Mouse (Mus musculus) embryo, embryonic 10.5 days (tissue): ENCODE results near the gene Helz.

Experiments used
- DNase-seq: peaks from one replicate; pipeline ENCODE4 v3.0.0-alpha.2; 2015; ENCODE audit warnings: low spot score

Gene Helz

GRCm38 (mm10) chr11:107724603-107725002 is 176.9 kb downstream of the Helz start:
- no peak for DNase-seq

- DNase-seq = no peak
Measured at GRCm38 (mm10) chr11:107728073-107728863, 180.5 kb downstream of the Helz start.

DNA sequence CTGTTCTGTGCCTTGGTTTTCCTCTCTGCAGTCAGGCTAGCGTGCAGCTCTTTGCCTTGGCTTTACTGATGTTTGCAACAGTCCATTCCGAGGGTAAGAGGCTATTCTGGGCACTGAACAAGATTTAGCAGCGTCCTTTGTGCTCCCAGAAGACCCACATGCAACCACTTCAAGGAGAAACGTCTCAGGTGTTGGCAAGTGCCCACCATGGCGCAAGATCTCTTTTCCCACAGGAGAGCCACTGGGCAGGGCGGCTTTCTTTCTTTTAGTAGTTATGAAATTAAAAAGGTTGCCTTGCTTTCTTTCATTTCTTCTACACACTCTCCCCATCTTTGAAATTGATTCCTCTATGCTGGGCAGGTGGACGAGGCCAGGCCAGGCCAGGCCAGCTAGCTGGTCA is 181.4 kb downstream of the Helz start:
- DNase-seq = no peak

DNA sequence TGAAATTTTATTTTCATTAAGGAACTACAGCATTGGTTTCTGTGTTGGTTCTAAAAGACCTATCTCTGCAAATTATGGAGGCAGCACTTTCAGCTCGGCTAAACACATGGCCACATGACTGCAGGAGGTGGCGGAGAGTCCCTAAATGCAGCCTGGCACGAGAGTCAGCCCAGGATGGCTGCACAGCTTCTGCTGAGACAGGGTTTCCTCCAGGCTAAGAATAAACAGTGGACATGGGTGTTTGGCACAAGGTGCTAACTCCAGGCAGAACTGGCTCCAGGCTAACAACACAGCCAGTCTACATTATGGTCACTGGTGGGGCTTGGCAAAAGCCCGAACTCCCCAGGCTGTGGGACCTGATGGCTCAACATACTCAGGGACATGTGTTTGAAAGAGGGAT is 183.2 kb downstream of the Helz start:
- no peak for DNase-seq

DNA sequence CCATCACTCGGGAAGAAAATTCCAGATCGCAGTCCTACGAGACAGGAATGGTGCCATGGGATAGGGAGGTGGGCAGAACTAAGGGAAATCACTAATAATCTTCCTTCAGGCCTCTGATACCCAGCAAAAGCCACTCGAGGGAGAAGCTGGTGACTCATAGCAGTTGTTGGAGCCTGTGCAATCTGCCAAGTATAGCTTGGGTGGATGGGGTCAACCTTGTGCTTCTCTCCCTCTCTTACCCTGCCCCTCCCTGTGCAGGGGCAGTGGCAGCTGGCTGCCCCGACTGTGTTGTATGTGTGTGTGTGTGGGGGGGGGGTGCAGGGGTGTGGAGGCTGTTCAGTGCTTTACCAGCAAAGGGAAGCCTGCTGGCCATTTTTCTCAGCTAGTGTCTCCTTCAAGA is 183.8 kb downstream of the Helz start:
- no peak for DNase-seq

- DNase-seq = no peak
Measured at GRCm38 (mm10) chr11:107734133-107734532, 186.4 kb downstream of the Helz start.

DNA sequence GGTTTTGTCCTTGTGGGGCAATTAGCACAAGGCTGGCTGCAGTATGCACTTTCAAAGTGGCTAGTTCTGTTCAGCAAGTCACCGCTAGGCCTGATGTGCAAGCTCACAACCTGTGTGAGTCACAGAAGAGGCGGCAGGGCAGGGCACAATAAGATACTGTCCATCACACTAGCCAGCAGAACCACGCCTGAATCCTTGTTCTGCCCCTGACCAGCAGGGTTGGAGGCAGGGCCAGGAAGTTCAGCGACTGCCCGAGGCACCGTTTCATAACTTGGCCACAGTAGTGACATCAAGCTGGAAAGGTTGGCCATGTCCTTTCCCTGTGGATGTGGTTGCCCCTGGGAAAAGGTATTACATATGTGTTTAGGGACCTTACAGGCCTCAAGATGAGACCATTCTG is 190.2 kb downstream of the Helz start:
- DNase-seq = no peak

DNA sequence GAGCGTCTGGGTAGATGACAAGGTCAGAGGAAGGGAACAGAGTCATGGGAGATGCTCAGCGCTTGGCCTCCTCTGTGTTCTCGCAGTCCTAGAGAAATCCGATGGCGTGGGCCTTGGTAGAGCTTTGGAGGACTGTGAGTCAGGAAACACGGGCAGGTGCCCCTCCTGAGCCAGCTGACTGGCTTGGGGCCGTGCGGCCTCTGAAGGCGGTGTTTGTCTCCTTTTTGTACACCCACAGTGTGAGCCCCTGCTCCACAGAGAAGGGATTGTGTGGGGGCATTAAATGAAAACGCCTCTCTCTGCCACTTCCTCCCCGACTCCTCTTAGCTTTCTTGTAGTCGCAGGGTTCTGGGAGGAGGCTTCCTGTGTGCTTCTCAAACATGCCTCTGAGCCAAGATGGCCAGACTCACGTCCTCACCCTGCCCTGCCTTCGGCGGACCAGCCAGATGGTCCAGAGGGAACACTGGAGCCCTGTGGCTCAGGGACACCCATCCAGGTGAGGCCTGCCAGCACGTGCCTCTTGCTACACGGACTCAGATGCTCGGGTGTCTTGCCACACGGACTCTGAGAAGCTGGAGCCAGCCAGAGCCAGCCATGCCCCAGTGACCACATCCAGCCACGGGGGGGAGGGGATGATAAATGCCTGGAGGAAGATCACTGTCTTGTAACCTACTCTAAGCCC is 190.8 kb downstream of the Helz start:
- DNase-seq = no peak

DNA sequence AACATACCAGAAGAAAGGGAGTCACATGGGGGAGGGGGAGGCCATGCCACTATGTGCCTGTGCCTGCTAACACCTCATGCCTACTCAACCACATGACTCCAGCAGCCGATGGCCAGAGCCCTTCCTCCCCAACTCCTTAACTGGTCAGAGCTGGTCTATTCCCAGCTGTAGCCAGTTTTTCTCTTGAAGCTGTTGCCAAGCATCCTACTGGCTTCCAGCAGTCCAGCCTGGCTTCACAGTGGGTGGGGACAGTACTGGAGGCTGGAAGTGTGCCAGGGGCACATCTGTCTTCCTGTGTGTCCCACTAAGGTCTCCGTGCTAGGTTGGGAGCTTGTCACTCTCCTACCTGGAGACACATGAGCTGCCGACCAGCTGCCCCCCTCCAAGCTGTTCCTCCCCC is 195.4 kb downstream of the Helz start:
- no peak for DNase-seq
